Mouse (Mus musculus): ENCODE results near the gene Adra1d.

DNA sequence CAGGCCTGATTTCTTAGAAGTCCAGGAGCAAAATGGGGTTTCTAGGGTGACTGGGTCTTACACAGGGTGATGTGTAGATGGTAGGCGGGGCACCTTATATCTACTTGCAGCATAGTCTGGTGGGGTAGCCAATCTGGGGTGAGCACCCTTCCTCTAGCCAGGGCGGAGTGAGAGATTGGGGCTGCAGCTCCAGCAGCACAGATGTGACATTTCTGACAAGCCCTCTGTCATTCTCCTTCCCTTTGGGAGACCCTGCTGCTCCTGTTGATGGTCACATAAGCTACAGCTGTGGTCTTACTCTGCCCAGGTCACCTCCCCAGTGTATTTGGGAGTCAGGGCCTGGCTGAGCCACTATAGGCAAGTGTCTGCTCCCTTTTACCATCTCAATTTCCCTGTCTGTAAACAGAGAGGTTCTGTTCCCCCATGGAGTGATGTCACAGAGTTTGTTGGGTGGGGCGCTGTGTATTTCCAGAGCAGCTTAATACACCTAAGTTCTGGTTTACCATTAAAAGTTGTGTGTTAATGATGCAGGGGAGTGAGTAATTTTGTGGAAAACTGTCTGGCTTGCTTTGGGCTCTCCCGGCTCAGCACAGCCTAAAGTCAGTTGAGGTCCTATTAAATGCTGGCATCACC lies 64.7 kb downstream of the Adra1d start:
- TF ChIP-seq CTCF (IDR thresholded peaks at IDR 0.05; ENCODE audit: control insufficient read depth, insufficient read depth, low read length): no peak
- no peak for TF ChIP-seq POLR2A (IDR thresholded peaks at IDR 0.05; ENCODE audit: borderline replicate concordance, control insufficient read depth, low read depth, low read length)
